Mouse (Mus musculus): Measurements from ENCODE around the gene Ckmt2.

Gene Ckmt2

GRCm38 (mm10) chr13:91873734-91874329 lies 2.9 kb downstream of the Ckmt2 start:
- DNase-seq (ENCODE audit: low read depth, low spot score): no peak

GRCm38 (mm10) chr13:91868577-91868976 lies 8.1 kb downstream of the Ckmt2 start:
- no peak for DNase-seq (ENCODE audit: low read depth, low spot score)

GRCm38 (mm10) chr13:91858835-91859234 lies 17.9 kb downstream of the Ckmt2 start:
- peak; percentile 49 for DNase-seq (ENCODE audit: low read depth, low spot score)

- peak; percentile 24 for DNase-seq (ENCODE audit: low read depth, low spot score)
These were observed 19.3 kb downstream of the Ckmt2 start for GRCm38 (mm10) chr13:91857427-91857826.

GRCm38 (mm10) chr13:91854412-91854811 lies 22.3 kb downstream of the Ckmt2 start:
- DNase-seq (ENCODE audit: low read depth, low spot score): no peak

GRCm38 (mm10) chr13:91827876-91828275 lies 48.8 kb downstream of the Ckmt2 start:
- DNase-seq (ENCODE audit: low read depth, low spot score): no peak

GRCm38 (mm10) chr13:91826066-91826465 lies 50.6 kb downstream of the Ckmt2 start:
- no peak for DNase-seq (ENCODE audit: low read depth, low spot score)

- no peak for DNase-seq (ENCODE audit: low read depth, low spot score)
These were observed 51.7 kb downstream of the Ckmt2 start for GRCm38 (mm10) chr13:91824845-91825550.

- no peak for DNase-seq (ENCODE audit: low read depth, low spot score)
These were observed 53.0 kb downstream of the Ckmt2 start for GRCm38 (mm10) chr13:91823735-91824134.

GRCm38 (mm10) chr13:91814670-91815069 lies 62.0 kb downstream of the Ckmt2 start:
- DNase-seq (ENCODE audit: low read depth, low spot score): no peak

GRCm38 (mm10) chr13:91809476-91809875 lies 67.2 kb downstream of the Ckmt2 start:
- peak; percentile 64 for DNase-seq (ENCODE audit: low read depth, low spot score)

- peak; percentile 68 for DNase-seq (ENCODE audit: low read depth, low spot score)
These were observed 68.7 kb downstream of the Ckmt2 start for GRCm38 (mm10) chr13:91807874-91808575.

GRCm38 (mm10) chr13:91807155-91807839 lies 69.4 kb downstream of the Ckmt2 start, which contains the start of gene Zcchc9:
Gene Zcchc9, minus strand, starts transcription at chr13:91807705.
- peak; percentile 93 for DNase-seq (ENCODE audit: low read depth, low spot score)

All from A20 (cell line).